Mouse (Mus musculus): Measurements from ENCODE around the gene Proser3. TPM values are rescaled to one million over a fixed set of nuclear protein-coding genes. Genes with fewer than 3 reads are reported as not detected.
"Not testable (repeated sequence)": the region's sequence is repeated elsewhere in the genome, so short reads cannot be mapped to it uniquely, and the experiment has no call there.

Proser3 gene
- polyA plus RNA-seq, 1 experiment from 2014 or later: 6.7 TPM

DNA sequence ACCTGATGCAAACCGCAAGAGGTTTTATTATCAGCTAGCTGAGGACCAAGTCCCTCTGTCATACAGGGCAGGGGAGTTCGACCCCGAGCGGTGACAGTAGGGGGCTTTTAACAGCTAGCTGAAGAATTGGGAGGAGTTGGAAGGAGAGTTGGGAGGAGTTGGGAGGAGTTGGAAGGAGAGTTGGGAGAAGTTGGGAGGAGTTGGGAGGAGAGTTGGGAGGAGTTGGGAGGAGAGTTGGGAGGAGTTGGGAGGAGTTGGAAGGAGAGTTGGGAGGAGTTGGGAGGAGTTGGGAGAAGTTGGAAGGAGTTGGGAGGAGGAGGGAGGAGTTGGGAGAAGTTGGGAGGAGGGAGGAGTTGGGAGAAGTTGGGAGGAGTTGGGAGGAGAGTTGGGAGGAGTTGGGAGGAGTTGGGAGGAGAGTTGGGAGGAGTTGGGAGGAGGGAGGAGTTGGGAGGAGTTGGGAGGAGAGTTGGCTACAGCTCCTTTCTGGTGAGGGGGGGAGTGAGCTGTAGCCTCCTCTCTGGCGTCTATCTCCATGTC, 56.5 kb downstream of the Proser3 start:
- not testable (repeated sequence) for H3K4me2 ChIP-seq; H3K9me3 ChIP-seq; H3K9ac ChIP-seq; H3K36me3 ChIP-seq; H3K4me1 ChIP-seq (replicated peaks); H3K27ac ChIP-seq (replicated peaks); ATAC-seq (ENCODE audit: low read depth); H3K4me3 ChIP-seq; H3K27me3 ChIP-seq
- WGBS: 62% methylated on average over 5 of the region's 5 CpGs

- WGBS: 47% methylated on average over 11 of the region's 11 CpGs
- no peak within 1 kb of the TSS for H3K27ac ChIP-seq (replicated peaks)
- H3K36me3 ChIP-seq: no peaks in the 10 kb centered on the region
- no peak for ATAC-seq (ENCODE audit: low read depth)
- H3K27me3 ChIP-seq: no peaks in the 10 kb centered on the region
- no peaks in the 10 kb centered on the region for H3K9me3 ChIP-seq
- H3K4me3 ChIP-seq: no peak within 1 kb of the TSS
- no peak within 1 kb of the TSS for H3K4me2 ChIP-seq
- no peaks in the 10 kb centered on the region for H3K4me1 ChIP-seq (replicated peaks)
- H3K9ac ChIP-seq: no peak within 1 kb of the TSS
Measured at GRCm38 (mm10) chr7:30493401-30493931, 58.6 kb downstream of the Proser3 start, which contains the start of gene Prodh2. Prodh2 (plus strand) TSS chr7:30493622.

DNA sequence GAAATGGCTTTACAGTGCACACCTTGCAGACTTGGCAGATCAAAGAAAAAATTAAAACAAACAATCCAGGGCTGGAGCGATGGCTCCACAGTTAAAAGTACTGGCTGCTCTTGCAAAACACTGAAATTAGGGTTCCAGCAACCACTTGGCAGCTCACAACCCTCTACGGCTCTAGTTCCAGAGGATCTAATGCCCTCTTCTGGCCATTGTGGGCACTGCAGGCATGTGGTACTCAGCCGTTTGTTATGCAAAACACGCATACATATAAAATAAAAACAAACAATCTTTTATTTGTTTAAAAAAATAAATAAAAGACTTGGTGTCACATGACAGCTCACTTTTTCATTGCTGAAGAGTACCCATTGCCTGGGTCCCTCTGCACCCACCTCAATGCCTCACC, 59.3 kb downstream of the Proser3 start:
- Histone ChIP-seq H3K36me3 (no peaks in the 10 kb centered on the region), H3K27me3 (no peaks in the 10 kb centered on the region), H3K4me2 (no peak overlapping the region), H3K4me3 (no peak overlapping the region), H3K27ac (replicated peaks) (no peak overlapping the region), H3K9ac (no peak overlapping the region), H3K4me1 (replicated peaks) (no peaks in the 10 kb centered on the region), H3K9me3 (no peaks in the 10 kb centered on the region)
- ATAC-seq (ENCODE audit: low read depth): no peak
- WGBS: 19% methylated on average over 4 of the region's 4 CpGs

- 22% methylated on average over 6 of the region's 6 CpGs for WGBS
- Histone ChIP-seq H3K36me3 (no peaks in the 10 kb centered on the region), H3K4me3 (no peak overlapping the region), H3K4me1 (replicated peaks) (no peaks in the 10 kb centered on the region), H3K27ac (replicated peaks) (no peak overlapping the region), H3K4me2 (no peak overlapping the region), H3K27me3 (peaks cover 2% of the 10 kb centered on the region; the same call in 1 of the 2 replicates), H3K9me3 (no peaks in the 10 kb centered on the region), H3K9ac (no peak overlapping the region)
- no peak for ATAC-seq (ENCODE audit: low read depth)
Measured at GRCm38 (mm10) chr7:30490957-30491307, 61.2 kb downstream of the Proser3 start.

DNA sequence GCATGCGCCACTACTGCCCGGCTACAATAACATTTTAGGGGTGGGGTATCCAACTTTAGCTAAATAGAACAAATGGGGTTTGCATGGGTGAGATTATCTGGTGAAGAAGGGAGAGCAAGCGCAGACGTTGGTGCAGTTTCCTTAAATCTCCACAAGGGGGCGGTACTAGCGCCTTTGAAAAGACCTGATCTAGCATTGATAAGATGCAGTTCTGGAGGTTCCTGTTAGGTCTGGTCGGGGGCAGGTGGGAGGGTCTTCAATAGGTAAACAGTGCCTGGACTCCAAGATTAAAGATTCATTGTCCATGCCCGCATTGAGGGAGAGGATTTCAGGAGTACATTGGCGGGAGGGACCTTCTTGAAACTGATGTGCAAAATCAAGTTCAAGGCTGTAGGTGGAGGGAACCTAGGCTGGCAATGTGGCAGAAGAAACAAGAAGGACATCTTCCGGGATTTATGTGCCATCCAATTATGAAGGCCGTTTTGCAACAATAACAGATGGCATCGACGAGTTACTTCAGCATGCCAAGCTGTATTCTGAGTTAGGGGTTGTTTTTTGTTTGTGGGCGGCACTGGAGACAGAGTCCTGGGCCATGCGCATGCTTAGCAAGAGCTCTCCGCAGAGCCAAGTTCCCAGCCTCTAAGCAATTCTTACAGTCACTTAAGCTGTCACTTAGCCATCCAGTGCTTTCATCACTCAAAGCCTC, 61.7 kb downstream of the Proser3 start:
- Histone ChIP-seq H3K27me3 (peaks cover 2% of the 10 kb centered on the region; the same call in 1 of the 2 replicates), H3K9ac (no peak overlapping the region), H3K27ac (replicated peaks) (no peak overlapping the region), H3K4me3 (no peak overlapping the region), H3K4me1 (replicated peaks) (no peaks in the 10 kb centered on the region), H3K9me3 (no peaks in the 10 kb centered on the region), H3K4me2 (no peak overlapping the region), H3K36me3 (no peaks in the 10 kb centered on the region)
- ATAC-seq (ENCODE audit: low read depth): no peak
- 38% methylated on average over 16 of the region's 16 CpGs for WGBS

Small RNA genes within 50 kb of the gene (microRNA-seq; reads per million reads assigned to microRNA genes)
- gene Gm38670 (0.74 reads per million), gene Mir3569 (not detected)

Other genes starting within 250 kb of the Proser3 start
- gene Alkbh6, start 243.6 kb downstream of the Proser3 start, polyA plus RNA-seq (2015; fragmentation: Nextera tagmentation; extraction: Ambion mirVana): 120 and 123 TPM in 2 replicates
- gene Syne4, start 237.5 kb downstream of the Proser3 start, polyA plus RNA-seq (2015; fragmentation: Nextera tagmentation; extraction: Ambion mirVana): 19.0 and 27.3 TPM in 2 replicates
- gene E130208F15Rik, start 230.6 kb downstream of the Proser3 start, polyA plus RNA-seq (2015; fragmentation: Nextera tagmentation; extraction: Ambion mirVana): 5.7 TPM in 1 of 2 replicates, not detected in the other
- gene Sdhaf1, start 228.4 kb downstream of the Proser3 start, polyA plus RNA-seq (2015; fragmentation: Nextera tagmentation; extraction: Ambion mirVana): 18.0 and 22.9 TPM in 2 replicates
- gene Lrfn3, start 189.5 kb downstream of the Proser3 start, polyA plus RNA-seq (2015; fragmentation: Nextera tagmentation; extraction: Ambion mirVana): 10.8 and 12.7 TPM in 2 replicates
- 35.3 and 40.8 TPM in 2 replicates for gene Tyrobp, start 138.5 kb downstream of the Proser3 start, polyA plus RNA-seq (2015; fragmentation: Nextera tagmentation; extraction: Ambion mirVana)
- gene Hcst, start 132.4 kb downstream of the Proser3 start, polyA plus RNA-seq (2015; fragmentation: Nextera tagmentation; extraction: Ambion mirVana): 1.0 TPM in 1 of 2 replicates, not detected in the other
- 1.9 and 2.8 TPM in 2 replicates for gene Nfkbid, start 130.6 kb downstream of the Proser3 start, polyA plus RNA-seq (2015; fragmentation: Nextera tagmentation; extraction: Ambion mirVana)
- gene Aplp1, start 106.8 kb downstream of the Proser3 start, polyA plus RNA-seq (2015; fragmentation: Nextera tagmentation; extraction: Ambion mirVana): 528 and 571 TPM in 2 replicates
- gene Kirrel2, start 94.6 kb downstream of the Proser3 start, polyA plus RNA-seq (2015; fragmentation: Nextera tagmentation; extraction: Ambion mirVana): 3.3 and 3.9 TPM in 2 replicates
- 0.77 and 1.0 TPM in 2 replicates for gene Nphs1, start 94.0 kb downstream of the Proser3 start, polyA plus RNA-seq (2015; fragmentation: Nextera tagmentation; extraction: Ambion mirVana)
- gene Prodh2, start 58.7 kb downstream of the Proser3 start, polyA plus RNA-seq (2015; fragmentation: Nextera tagmentation; extraction: Ambion mirVana): not detected in 2 replicates
- 86.8 and 95.2 TPM in 2 replicates for gene Arhgap33, start 17.2 kb downstream of the Proser3 start, polyA plus RNA-seq (2015; fragmentation: Nextera tagmentation; extraction: Ambion mirVana)
- gene Hspb6, start 121 bp downstream of the Proser3 start, polyA plus RNA-seq (2015; fragmentation: Nextera tagmentation; extraction: Ambion mirVana): 6.6 TPM in 2 replicates
- gene Lin37, start 7.5 kb upstream of the Proser3 start, polyA plus RNA-seq (2015; fragmentation: Nextera tagmentation; extraction: Ambion mirVana): 60.9 and 62.9 TPM in 2 replicates
- 92.6 and 113 TPM in 2 replicates for gene U2af1l4, start 11.0 kb upstream of the Proser3 start, polyA plus RNA-seq (2015; fragmentation: Nextera tagmentation; extraction: Ambion mirVana)
- 14.5 and 15.1 TPM in 2 replicates for gene Gm49396, start 11.0 kb upstream of the Proser3 start, polyA plus RNA-seq (2015; fragmentation: Nextera tagmentation; extraction: Ambion mirVana)
- 126 and 147 TPM in 2 replicates for gene Psenen, start 11.3 kb upstream of the Proser3 start, polyA plus RNA-seq (2015; fragmentation: Nextera tagmentation; extraction: Ambion mirVana)
- gene Igflr1, start 13.1 kb upstream of the Proser3 start, polyA plus RNA-seq (2015; fragmentation: Nextera tagmentation; extraction: Ambion mirVana): 4.8 and 6.0 TPM in 2 replicates
- gene Kmt2b, start 36.4 kb upstream of the Proser3 start, polyA plus RNA-seq (2015; fragmentation: Nextera tagmentation; extraction: Ambion mirVana): 9.0 and 9.9 TPM in 2 replicates
- gene Zbtb32, start 46.6 kb upstream of the Proser3 start, polyA plus RNA-seq (2015; fragmentation: Nextera tagmentation; extraction: Ambion mirVana): 0.36 and 0.50 TPM in 2 replicates
- 0.49 and 0.62 TPM in 2 replicates for gene Upk1a, start 60.5 kb upstream of the Proser3 start, polyA plus RNA-seq (2015; fragmentation: Nextera tagmentation; extraction: Ambion mirVana)
- gene Cox6b1, start 73.9 kb upstream of the Proser3 start, polyA plus RNA-seq (2015; fragmentation: Nextera tagmentation; extraction: Ambion mirVana): 1,295 and 1,305 TPM in 2 replicates
- not detected in 2 replicates for gene Etv2, start 83.6 kb upstream of the Proser3 start, polyA plus RNA-seq (2015; fragmentation: Nextera tagmentation; extraction: Ambion mirVana)
- 137 and 142 TPM in 2 replicates for gene Rbm42, start 98.0 kb upstream of the Proser3 start, polyA plus RNA-seq (2015; fragmentation: Nextera tagmentation; extraction: Ambion mirVana)
- gene Haus5, start 112.7 kb upstream of the Proser3 start, polyA plus RNA-seq (2015; fragmentation: Nextera tagmentation; extraction: Ambion mirVana): 22.0 and 22.7 TPM in 2 replicates
- gene Pmis2, start 119.3 kb upstream of the Proser3 start, polyA plus RNA-seq (2015; fragmentation: Nextera tagmentation; extraction: Ambion mirVana): not detected in 2 replicates
- not detected in 2 replicates for gene 2200002J24Rik, start 146.6 kb upstream of the Proser3 start, polyA plus RNA-seq (2015; fragmentation: Nextera tagmentation; extraction: Ambion mirVana)
- gene Atp4a, start 159.9 kb upstream of the Proser3 start, polyA plus RNA-seq (2015; fragmentation: Nextera tagmentation; extraction: Ambion mirVana): 0.80 and 1.6 TPM in 2 replicates
- gene Tmem147, start 177.2 kb upstream of the Proser3 start, polyA plus RNA-seq (2015; fragmentation: Nextera tagmentation; extraction: Ambion mirVana): 253 and 272 TPM in 2 replicates
- gene Gapdhs, start 191.4 kb upstream of the Proser3 start, polyA plus RNA-seq (2015; fragmentation: Nextera tagmentation; extraction: Ambion mirVana): 1.6 and 2.9 TPM in 2 replicates
- gene Sbsn, start 199.2 kb upstream of the Proser3 start, polyA plus RNA-seq (2015; fragmentation: Nextera tagmentation; extraction: Ambion mirVana): 1.2 and 2.8 TPM in 2 replicates
- gene Dmkn, start 211.5 kb upstream of the Proser3 start, polyA plus RNA-seq (2015; fragmentation: Nextera tagmentation; extraction: Ambion mirVana): 1.0 TPM in 1 of 2 replicates, not detected in the other
- 0.85 TPM in 1 of 2 replicates, not detected in the other for gene Krtdap, start 235.6 kb upstream of the Proser3 start, polyA plus RNA-seq (2015; fragmentation: Nextera tagmentation; extraction: Ambion mirVana)

Data from neural tube, embryonic 13.5 days (tissue).